Mouse (Mus musculus): ENCODE results near the gene Ifnl3. TPM values are rescaled to one million over a fixed set of nuclear protein-coding genes. Genes with fewer than 3 reads are reported as not detected.

Gene Ifnl3
- polyA plus RNA-seq, 1 experiment, result not detected

GRCm38 (mm10) chr7:28546649-28547048 is 24.0 kb downstream of the Ifnl3 start:
- WGBS, result 6% methylated on average over 22 of the region's 22 CpGs
- no peak for TF ChIP-seq CTCF (conservative IDR thresholded peaks at IDR 0.05; ENCODE audit: insufficient read depth, insufficient read length, low read depth, low read length)
- TF ChIP-seq POLR2A (IDR thresholded peaks at IDR 0.05; ENCODE audit: low read depth, low read length), result no peak
- H3K4me3 ChIP-seq (ENCODE audit: insufficient read depth, low read depth, low read length), result peak overlapping the region; percentile 34

GRCm38 (mm10) chr7:28547154-28547553 is 24.5 kb downstream of the Ifnl3 start, which contains the start of gene Nccrp1:
Nccrp1 (minus strand) TSS chr7:28547254.
- Histone ChIP-seq H3K4me3 (ENCODE audit: insufficient read depth, low read depth, low read length) (peak within 1 kb of the TSS; percentile 34), H3K27me3 (replicated peaks; ENCODE audit: control insufficient read depth, insufficient read depth, low read length) (no peaks in the 10 kb centered on the region), H3K4me1 (ENCODE audit: control insufficient read depth, insufficient read depth, low read length) (no peaks in the 10 kb centered on the region), H3K36me3 (ENCODE audit: control insufficient read depth, insufficient read depth, low read length) (no peaks in the 10 kb centered on the region), H3K27ac (ENCODE audit: insufficient read depth, low read depth, low read length) (0 out of 2 replicates have a peak within 1 kb of the TSS, but pooled peaks have one; percentile 17)
- TF ChIP-seq CTCF (conservative IDR thresholded peaks at IDR 0.05; ENCODE audit: insufficient read depth, insufficient read length, low read depth, low read length) (no peak), POLR2A (IDR thresholded peaks at IDR 0.05; ENCODE audit: low read depth, low read length) (no peak)
- 4% methylated on average over 5 of the region's 5 CpGs for WGBS
- no peak for DNase-seq

More at GRCm38 (mm10) chr7:28546649-28547048, 24.0 kb downstream of the Ifnl3 start:
- no peak for DNase-seq
- H3K27me3 ChIP-seq (replicated peaks; ENCODE audit: control insufficient read depth, insufficient read depth, low read length), result no peaks in the 10 kb centered on the region
- H3K4me1 ChIP-seq (ENCODE audit: control insufficient read depth, insufficient read depth, low read length), result no peaks in the 10 kb centered on the region
- H3K36me3 ChIP-seq (ENCODE audit: control insufficient read depth, insufficient read depth, low read length), result no peaks in the 10 kb centered on the region
- 0 out of 2 replicates have a peak overlapping the region, but pooled peaks have one; percentile 17 for H3K27ac ChIP-seq (ENCODE audit: insufficient read depth, low read depth, low read length)

DNA sequence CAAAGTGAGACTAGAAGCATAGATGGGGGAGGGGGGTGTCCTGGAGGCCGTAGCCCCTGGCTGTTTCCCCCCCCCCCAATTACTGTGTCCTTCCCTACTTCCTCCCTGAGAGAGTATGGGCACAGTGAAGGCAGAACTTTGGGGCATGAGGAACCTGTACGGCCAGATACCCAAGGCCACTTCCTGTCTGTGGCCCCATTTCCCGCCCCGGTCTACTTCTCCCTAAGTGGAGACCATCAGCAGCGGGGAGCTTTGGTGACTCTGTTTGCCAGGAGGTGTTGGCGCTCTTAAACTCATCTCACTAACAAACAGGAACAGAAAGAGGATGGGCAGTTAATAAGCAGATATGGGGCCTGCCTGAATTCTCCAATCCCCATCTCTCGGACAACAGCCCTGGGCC is 25.0 kb downstream of the Ifnl3 start:
- no peaks in the 10 kb centered on the region for H3K36me3 ChIP-seq (ENCODE audit: control insufficient read depth, insufficient read depth, low read length)
- H3K27me3 ChIP-seq (replicated peaks; ENCODE audit: control insufficient read depth, insufficient read depth, low read length), result no peaks in the 10 kb centered on the region
- no peaks in the 10 kb centered on the region for H3K4me1 ChIP-seq (ENCODE audit: control insufficient read depth, insufficient read depth, low read length)
- no peak for TF ChIP-seq CTCF (conservative IDR thresholded peaks at IDR 0.05; ENCODE audit: insufficient read depth, insufficient read length, low read depth, low read length)
- no peak for TF ChIP-seq POLR2A (IDR thresholded peaks at IDR 0.05; ENCODE audit: low read depth, low read length)
- H3K4me3 ChIP-seq (ENCODE audit: insufficient read depth, low read depth, low read length), result no peak overlapping the region
- H3K27ac ChIP-seq (ENCODE audit: insufficient read depth, low read depth, low read length), result no peak overlapping the region
- WGBS, result 65% methylated on average over 7 of the region's 7 CpGs
- no peak for DNase-seq

GRCm38 (mm10) chr7:28553076-28553475 is 30.4 kb downstream of the Ifnl3 start:
- TF ChIP-seq CTCF (conservative IDR thresholded peaks at IDR 0.05; ENCODE audit: insufficient read depth, insufficient read length, low read depth, low read length), result no peak
- no peak for DNase-seq
- Histone ChIP-seq H3K4me1 (ENCODE audit: control insufficient read depth, insufficient read depth, low read length) (no peaks in the 10 kb centered on the region), H3K4me3 (ENCODE audit: insufficient read depth, low read depth, low read length) (no peak overlapping the region), H3K27me3 (replicated peaks; ENCODE audit: control insufficient read depth, insufficient read depth, low read length) (no peaks in the 10 kb centered on the region), H3K36me3 (ENCODE audit: control insufficient read depth, insufficient read depth, low read length) (no peaks in the 10 kb centered on the region), H3K27ac (ENCODE audit: insufficient read depth, low read depth, low read length) (no peak overlapping the region)
- WGBS, result 82% methylated on average over 6 of the region's 6 CpGs

- WGBS, result 17% methylated on average over 5 of the region's 5 CpGs
- TF ChIP-seq POLR2A (IDR thresholded peaks at IDR 0.05; ENCODE audit: low read depth, low read length) (no peak), CTCF (conservative IDR thresholded peaks at IDR 0.05; ENCODE audit: insufficient read depth, insufficient read length, low read depth, low read length) (no peak)
- Histone ChIP-seq H3K27me3 (replicated peaks; ENCODE audit: control insufficient read depth, insufficient read depth, low read length) (no peaks in the 10 kb centered on the region), H3K36me3 (ENCODE audit: control insufficient read depth, insufficient read depth, low read length) (no peaks in the 10 kb centered on the region; the same call in 1 of the 2 replicates), H3K4me1 (ENCODE audit: control insufficient read depth, insufficient read depth, low read length) (no peaks in the 10 kb centered on the region), H3K27ac (ENCODE audit: insufficient read depth, low read depth, low read length) (no peak overlapping the region), H3K4me3 (ENCODE audit: insufficient read depth, low read depth, low read length) (no peak overlapping the region)
- DNase-seq, result no peak
Observed at GRCm38 (mm10) chr7:28555939-28556535, 33.4 kb downstream of the Ifnl3 start.

DNA sequence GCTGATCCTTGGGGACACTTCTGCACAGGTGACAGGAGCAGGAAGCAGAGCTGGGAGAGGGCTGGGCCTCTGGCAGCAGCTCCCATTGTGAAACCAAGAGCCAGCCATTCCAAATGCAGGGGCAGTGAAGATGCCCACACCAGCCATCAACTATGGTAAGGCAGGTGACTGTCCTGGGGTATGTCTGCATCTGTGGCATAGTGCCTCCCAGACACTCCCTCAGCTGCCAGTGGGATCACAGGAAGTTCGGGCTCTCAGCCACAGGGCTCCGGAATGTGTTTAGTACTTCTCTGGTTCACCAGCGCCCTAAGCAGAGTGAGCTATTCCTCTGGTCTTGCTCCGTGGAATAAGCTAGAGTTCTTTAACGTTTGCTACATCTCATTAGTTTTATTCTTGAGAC is 34.4 kb downstream of the Ifnl3 start:
- 49% methylated on average over 5 of the region's 5 CpGs for WGBS

DNA sequence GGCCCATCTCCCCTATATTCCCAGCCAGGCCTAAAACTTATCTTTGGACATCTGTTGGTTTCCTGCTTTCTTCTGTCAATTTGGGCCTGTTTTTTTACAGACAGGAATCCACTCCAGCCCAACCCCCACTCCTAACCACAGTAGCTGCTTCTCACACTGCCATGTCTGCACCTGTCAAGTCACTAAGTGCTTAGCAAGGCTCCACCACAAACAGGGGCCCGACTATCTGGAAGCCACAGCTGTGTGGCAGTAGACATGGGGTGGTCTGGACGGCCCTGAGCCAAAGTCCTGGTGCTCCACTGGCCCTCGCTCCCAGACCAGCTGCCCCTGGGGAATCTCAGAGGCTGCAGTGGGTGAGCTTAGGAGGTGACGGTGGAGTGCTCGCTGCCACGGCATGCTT is 35.1 kb downstream of the Ifnl3 start:
- no peaks in the 10 kb centered on the region for H3K27me3 ChIP-seq (replicated peaks; ENCODE audit: control insufficient read depth, insufficient read depth, low read length)
- no peak overlapping the region for H3K27ac ChIP-seq (ENCODE audit: insufficient read depth, low read depth, low read length)
- WGBS, result 78% methylated on average over 6 of the region's 6 CpGs
- no peak for DNase-seq
- no peaks in the 10 kb centered on the region for H3K4me1 ChIP-seq (ENCODE audit: control insufficient read depth, insufficient read depth, low read length)
- H3K36me3 ChIP-seq (ENCODE audit: control insufficient read depth, insufficient read depth, low read length), result no peaks in the 10 kb centered on the region; the same call in 1 of the 2 replicates
- TF ChIP-seq POLR2A (IDR thresholded peaks at IDR 0.05; ENCODE audit: low read depth, low read length) (no peak), CTCF (conservative IDR thresholded peaks at IDR 0.05; ENCODE audit: insufficient read depth, insufficient read length, low read depth, low read length) (no peak)
- no peak overlapping the region for H3K4me3 ChIP-seq (ENCODE audit: insufficient read depth, low read depth, low read length)

More for the DNA sequence above, 34.4 kb downstream of the Ifnl3 start:
- Histone ChIP-seq H3K4me1 (ENCODE audit: control insufficient read depth, insufficient read depth, low read length) (no peaks in the 10 kb centered on the region), H3K4me3 (ENCODE audit: insufficient read depth, low read depth, low read length) (no peak overlapping the region), H3K27me3 (replicated peaks; ENCODE audit: control insufficient read depth, insufficient read depth, low read length) (no peaks in the 10 kb centered on the region), H3K36me3 (ENCODE audit: control insufficient read depth, insufficient read depth, low read length) (no peaks in the 10 kb centered on the region; the same call in 1 of the 2 replicates), H3K27ac (ENCODE audit: insufficient read depth, low read depth, low read length) (no peak overlapping the region)
- no peak for DNase-seq
- TF ChIP-seq CTCF (conservative IDR thresholded peaks at IDR 0.05; ENCODE audit: insufficient read depth, insufficient read length, low read depth, low read length) (no peak), POLR2A (IDR thresholded peaks at IDR 0.05; ENCODE audit: low read depth, low read length) (no peak)

All from kidney, adult 2 months (tissue).